Mouse (Mus musculus) thymus, postnatal 4 days (tissue): Measurements from ENCODE around the gene Emg1.

Experiments
- DNase-seq: peaks from one replicate; pipeline ENCODE4 v3.0.0; 2021

Gene Emg1

GRCm38 (mm10) chr6:124711824-124712782 lies at the start of gene Emg1, which contains the start of gene Phb2:
TSS of gene Emg1 (minus strand) at chr6:124712178.
TSS of gene Phb2 (plus strand) at chr6:124712336.
- peak; percentile 99 for DNase-seq

DNA sequence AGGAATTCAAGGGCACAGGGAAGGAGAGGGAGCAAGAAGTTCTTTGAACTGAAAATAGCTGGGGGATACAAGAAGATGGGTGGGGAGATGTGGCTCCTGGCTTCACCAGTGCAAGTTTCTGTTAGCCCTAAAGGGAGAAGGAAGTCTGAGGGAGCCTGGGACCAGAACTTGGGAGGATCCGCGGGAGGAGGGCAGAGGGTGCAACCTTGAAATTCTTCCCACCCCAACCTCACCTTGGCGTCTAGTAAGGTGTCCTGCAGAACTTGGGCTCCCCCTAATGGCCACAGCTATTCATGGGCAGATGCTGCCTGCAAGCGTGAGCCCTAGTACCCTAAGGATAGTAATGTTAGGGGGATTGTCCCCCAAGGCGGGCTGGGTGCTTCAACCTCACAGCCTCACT lies 47.3 kb upstream of the Emg1 start:
- peak; percentile 92 for DNase-seq

GRCm38 (mm10) chr6:124758849-124759232 lies 46.9 kb upstream of the Emg1 start:
- DNase-seq: no peak

DNA sequence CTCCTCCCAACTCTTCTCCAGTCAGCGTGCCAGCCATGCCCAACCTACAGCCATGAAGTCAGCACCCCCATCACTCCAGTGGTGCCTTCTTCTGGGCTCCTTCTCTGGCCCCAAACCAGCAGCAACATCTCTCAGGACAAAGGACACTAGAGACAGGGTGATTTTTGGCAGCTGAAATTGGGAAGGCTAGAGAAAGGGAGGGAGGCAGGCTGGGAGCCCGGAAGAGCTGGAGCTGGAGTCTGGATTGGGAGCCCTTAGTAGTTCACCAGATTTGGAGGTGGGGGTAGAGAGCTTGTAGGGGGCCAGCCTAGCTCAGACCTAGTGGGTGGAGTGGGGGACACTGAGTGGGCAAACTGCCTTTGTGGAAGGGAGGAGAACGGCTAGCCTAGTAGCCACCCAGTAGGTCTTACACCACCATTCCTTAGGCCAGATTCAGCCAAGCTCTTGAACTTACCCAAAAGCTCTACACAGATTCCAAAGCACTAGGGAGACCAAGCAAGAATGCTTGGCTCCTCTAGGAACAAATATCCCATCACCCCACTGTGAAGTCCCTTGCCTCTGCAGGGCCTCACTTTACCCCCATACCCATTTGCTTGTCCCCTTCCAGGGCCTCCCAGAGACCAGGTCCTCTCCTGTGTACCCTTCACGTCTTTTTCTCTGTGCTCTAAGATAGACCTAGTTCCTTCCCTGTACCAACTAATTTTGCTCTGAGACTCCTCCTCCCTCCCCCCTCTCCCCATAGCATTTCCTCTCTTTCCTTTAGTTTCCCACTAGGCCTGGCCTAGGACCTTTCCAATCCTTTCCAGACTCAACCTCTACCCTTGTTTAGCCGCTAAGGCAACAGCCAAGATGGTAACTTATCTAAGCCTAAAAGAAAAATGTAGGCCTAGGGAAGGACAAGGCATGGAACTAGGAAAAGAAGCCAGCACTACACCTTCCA lies 46.2 kb upstream of the Emg1 start:
- DNase-seq: no peak

- DNase-seq: no peak
Measured at GRCm38 (mm10) chr6:124757351-124757880, 45.4 kb upstream of the Emg1 start.

DNA sequence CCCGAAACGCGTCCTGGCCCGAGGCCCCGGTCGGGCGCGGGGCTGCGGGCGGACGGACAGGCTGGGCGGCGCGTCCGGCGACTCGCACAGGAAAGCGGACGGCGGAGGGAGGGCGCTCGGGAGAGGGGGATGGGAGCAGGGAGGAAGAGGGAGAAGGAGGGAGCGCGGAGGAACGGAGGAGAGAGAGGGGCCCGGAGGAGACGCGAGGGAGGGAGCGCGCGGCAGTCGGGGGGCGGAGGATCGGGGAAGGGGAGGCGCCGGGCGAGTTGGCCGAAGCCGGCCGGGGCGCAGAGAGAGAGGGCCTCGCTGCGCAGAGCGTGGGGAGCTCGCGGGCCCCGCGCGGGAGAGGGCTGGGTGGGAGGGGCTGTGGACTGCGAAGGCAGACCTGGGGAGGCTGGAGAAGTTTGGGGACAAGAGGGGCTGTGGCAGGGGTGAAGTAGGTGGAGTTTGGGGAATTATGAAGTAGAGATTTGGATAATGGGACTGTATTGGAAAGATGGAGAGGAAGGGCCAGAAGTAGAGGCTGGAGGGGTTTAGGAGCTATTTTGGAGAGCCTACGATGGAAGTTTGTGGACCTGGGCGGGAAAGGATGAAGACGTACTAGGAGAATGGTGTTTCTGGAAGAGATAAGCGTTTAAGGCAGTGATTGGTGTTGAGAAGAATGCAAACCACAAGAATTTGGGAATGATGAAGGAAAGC lies 44.8 kb upstream of the Emg1 start:
- no peak for DNase-seq

GRCm38 (mm10) chr6:124755831-124756595 lies 44.0 kb upstream of the Emg1 start, which contains the start of the genes Gm45234 and Atn1:
TSS of gene Gm45234 (minus strand) at chr6:124756021.
TSS of gene Atn1 (minus strand) at chr6:124756524.
- DNase-seq: peak; percentile 63

- no peak for DNase-seq
Measured at GRCm38 (mm10) chr6:124755306-124755705, 43.3 kb upstream of the Emg1 start.

GRCm38 (mm10) chr6:124753861-124754260 lies 41.9 kb upstream of the Emg1 start:
- no peak for DNase-seq

GRCm38 (mm10) chr6:124750405-124750804 lies 38.4 kb upstream of the Emg1 start:
- no peak for DNase-seq

- no peak for DNase-seq
Measured at GRCm38 (mm10) chr6:124746654-124747632, 35.0 kb upstream of the Emg1 start.

- no peak for DNase-seq
Measured at GRCm38 (mm10) chr6:124746296-124746605, 34.3 kb upstream of the Emg1 start.

- peak; percentile 96 for DNase-seq
Measured at GRCm38 (mm10) chr6:124745490-124746295, 33.7 kb upstream of the Emg1 start.

DNA sequence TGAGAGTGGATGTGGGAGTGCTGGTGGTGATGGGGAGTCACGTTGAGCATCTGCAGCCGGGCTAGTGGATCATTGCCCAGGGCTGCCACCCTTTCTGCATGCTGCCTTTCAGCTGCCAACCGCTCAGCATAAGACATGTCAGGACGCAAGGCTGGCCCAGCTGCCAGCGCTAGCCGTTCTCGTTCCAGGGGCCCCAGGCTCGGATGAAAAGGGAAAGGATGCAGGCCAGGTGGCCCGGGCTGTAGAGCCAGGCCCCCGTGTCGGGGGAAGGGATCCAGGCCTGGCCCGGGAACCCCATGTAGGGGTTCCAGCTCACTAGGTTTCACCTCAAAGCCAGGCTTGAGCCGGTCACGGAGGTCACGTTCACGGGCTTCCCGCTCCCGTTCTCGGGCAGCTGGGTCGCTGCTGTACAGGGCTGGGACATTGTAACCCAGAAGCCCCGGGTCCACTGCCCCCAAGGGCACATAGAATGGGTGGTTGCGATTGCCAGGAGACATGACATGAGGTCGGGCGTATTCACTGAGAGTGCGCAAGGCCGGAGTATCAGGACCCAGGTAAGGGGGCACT lies 32.9 kb upstream of the Emg1 start:
- peak; percentile 53 for DNase-seq

- no peak for DNase-seq
Measured at GRCm38 (mm10) chr6:124743647-124744046, 31.7 kb upstream of the Emg1 start.

- no peak for DNase-seq
Measured at GRCm38 (mm10) chr6:124742839-124743514, 31.0 kb upstream of the Emg1 start.

DNA sequence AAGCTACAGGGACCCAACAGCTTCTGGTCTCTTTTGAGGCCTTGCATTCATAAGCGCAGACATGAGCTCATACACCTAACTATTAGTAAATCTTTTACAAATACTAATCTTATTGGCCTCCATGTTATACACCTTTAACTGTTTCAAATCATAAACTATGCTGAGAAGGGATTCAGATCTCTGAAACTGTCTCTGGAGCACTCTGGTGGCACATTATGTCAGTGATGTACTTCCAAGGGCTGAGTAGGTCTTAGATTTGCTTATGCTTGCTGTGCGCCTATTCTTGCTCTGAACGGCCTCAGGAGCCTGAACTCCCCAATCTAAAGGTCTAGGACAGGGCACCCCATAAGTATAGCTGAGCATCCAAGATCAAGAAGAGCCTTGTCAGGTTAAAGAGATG lies 29.9 kb upstream of the Emg1 start:
- no peak for DNase-seq
